Mouse (Mus musculus): ENCODE results near the gene Smug1. TPM values are rescaled to one million over a fixed set of nuclear protein-coding genes. Genes with fewer than 3 reads are reported as not detected.

Smug1 gene
- total RNA-seq, 2 experiments from 2014 or later = 10.5 to 12.2 TPM

DNA sequence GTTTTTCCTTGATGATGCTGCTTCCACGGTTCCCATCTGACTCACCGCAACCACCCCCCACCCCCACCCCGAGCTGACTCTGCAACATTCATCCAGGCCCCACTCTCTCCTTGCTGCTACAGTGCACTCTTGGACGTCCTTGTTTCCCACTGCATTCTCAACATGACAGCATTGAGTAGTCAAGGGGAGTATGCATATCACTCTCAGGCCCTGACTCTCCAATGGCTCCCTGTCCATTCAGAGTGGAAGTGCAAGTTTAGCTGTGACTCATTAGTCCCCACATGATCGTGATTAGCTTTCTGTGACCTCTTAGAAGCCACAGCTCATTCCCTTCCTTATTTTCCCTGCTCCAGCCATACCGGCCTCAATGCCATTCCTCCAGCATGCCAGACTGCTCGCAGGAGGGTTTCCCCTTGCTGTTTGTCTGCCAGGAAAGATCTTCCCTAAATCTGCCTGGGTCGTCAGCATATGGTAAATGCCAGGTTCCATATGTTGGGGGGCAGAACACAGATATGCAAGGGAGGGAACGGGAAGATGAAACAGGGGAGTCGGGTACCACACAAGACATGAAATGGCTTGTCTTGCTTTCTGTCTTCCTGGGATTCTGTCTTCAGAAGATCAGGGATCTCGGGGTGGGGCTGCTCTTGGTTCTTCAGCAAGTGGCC, 21.1 kb downstream of the Smug1 start:
- no peak for DNase-seq

- DNase-seq = no peak
Observed at GRCm38 (mm10) chr15:103144176-103144575, 22.7 kb downstream of the Smug1 start.

- DNase-seq = no peak
Observed at GRCm38 (mm10) chr15:103135431-103135947, 31.4 kb downstream of the Smug1 start.

DNA sequence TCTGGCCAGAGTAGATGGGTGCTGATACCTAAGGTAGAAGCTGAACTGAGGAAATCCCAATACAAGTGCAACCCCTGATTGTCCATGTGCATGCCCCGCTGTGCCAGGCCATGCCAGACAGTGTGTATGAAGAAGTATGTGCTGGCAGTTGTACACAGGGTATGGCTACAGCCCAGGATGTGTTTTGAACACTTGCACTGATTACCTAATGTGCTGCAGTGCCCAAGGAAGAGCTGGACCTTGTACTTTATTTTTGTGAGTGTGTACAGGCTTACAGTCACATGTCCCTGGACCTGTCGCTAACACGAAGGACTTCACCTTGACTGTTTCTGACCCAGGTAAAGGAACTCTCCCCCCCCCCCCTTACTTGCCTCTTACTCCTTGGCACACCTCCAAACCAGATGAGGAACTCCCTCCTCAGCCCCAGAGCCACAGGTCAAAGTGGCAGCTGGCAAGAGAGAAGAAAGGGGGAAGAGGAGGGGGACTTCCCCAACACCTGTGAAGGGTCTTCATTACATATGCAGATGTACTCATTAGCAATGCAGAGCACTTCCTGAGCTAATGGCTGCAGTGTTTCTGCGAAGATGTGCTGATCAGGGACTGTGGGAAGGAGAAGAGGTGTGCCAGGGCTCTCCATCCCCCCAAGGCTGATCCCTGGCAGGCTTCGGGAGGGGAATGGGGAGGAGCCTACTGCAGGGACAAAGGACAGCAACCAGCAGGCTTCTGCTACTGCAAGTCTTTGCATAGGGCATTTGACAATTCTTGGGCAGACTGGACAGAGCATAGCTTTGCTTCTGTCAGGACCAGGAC, 32.4 kb downstream of the Smug1 start:
- DNase-seq = no peak

- no peak for DNase-seq
Observed at GRCm38 (mm10) chr15:103133761-103134160, 33.1 kb downstream of the Smug1 start.

GRCm38 (mm10) chr15:103130729-103131128, 36.2 kb downstream of the Smug1 start:
- no peak for DNase-seq

DNA sequence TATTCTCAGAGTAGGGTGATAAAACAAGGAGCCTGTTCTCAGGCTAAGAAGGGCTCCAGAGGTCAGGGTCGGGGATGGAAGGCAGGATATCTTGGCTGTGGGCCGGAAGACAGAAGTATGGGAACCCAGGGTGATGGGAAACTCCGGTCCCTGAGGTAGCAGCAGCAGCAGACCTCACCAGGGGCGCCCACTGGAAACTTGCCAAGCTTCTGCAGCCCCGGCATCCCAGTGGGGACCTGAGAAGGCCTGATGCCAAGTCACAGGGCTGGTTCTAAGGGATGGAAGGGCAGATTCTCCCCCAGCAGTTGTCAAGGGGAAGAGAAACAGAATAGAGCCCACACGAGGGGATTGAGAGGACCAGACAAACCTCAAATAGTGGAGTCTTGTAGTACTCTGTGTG, 37.6 kb downstream of the Smug1 start:
- DNase-seq = peak; percentile 27

DNA sequence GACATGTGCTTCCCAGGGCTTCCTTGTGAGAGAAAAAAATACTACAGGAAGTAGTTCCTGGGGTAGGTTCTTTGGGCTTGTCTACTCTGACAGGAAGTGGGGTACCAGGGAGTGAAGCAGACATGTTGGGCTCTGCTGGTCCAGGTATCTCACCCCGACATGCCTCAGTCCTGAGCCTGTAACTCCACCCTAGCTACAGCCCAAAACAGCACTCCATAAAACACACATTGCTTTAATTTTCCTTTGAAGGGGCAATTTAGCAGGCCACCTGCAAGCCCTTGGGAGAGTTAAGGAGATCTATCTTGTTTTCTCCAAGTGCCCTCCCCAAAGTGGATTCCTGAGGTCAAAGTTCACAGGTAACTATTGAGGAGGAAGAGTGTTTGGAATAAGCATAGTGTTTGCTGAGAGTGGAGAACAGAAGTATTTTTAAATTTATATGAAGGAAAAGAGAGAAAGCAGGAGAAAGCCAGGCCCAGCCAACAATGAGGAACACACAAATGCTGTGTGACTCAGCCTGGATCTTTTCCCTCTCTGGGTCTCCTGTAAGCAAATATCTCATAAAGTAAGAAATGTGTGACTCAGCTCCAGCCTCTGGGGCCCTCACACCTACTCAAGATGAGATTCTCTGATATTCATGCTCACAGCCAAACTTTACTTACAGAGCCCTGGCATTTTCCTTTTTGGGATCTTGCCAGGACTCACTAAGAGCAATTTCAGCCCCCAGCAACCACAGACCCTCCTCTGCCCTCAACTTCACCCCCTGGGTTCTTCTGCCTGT, 38.6 kb downstream of the Smug1 start:
- no peak for DNase-seq

GRCm38 (mm10) chr15:103125982-103126381, 40.9 kb downstream of the Smug1 start:
- no peak for DNase-seq

DNA sequence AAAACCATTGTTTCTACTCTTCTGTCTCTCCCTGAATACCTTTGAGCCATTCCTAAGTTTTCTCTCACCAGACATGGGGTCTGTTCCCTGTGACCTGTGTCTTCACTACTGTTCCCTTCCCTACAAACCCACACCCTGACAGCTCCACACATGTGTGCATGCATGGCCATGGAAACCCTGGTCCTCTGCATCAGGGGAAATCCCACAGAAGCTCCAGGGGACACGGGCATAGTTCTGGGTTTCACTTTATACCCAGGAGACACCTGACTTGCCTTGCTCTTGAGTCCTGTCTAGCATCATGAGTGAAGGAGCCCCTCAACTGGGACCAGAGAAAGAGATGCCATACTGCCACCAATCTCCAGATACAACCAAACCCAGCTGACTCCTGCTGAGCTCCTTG, 42.6 kb downstream of the Smug1 start:
- DNase-seq = no peak

GRCm38 (mm10) chr15:103123343-103123742, 43.5 kb downstream of the Smug1 start:
- DNase-seq = no peak

DNA sequence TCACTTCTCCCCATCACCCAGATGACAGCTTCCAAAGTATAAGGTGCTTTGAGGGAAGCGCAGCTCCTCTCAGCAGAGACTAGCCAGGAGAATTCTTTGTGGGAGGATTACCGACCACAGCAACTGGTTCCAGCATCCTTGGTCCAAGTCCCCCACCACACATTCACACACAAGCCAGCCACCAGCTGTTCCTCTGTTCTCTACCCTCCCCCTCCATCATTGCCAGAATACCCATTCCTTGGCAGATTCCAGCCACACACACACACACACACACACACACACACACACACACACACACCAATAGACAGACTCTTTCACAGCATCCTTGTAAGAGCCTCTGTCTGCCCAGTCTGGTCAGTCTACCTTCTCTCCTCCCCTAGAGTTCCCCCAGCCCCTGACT, 44.5 kb downstream of the Smug1 start:
- DNase-seq = no peak

GRCm38 (mm10) chr15:103121416-103121815, 45.5 kb downstream of the Smug1 start:
- DNase-seq = peak; percentile 63

GRCm38 (mm10) chr15:103120594-103120993, 46.3 kb downstream of the Smug1 start:
- no peak for DNase-seq

DNA sequence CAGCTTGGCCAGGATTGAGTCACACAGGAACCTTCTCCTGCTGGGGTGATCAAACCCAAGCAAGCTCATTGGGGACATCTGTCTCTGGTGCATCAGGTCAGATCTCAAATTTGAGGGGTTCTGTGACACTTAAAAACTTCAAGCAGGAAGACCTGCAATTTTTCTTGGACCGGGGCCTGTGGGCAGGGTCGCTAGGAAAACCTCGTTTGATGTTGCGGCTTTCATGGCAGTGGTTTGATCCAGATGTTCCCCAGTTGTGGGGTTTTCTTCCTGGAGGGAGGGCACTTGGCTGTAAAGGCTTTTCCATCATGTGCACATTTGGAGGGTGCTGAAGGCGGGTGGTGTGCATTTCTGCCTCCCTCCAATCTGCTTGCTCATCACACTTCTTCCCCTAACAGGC, 51.2 kb downstream of the Smug1 start:
- DNase-seq = no peak

GRCm38 (mm10) chr15:103115256-103115655, 51.6 kb downstream of the Smug1 start:
- DNase-seq = peak; percentile 20

GRCm38 (mm10) chr15:103113077-103113476, 53.8 kb downstream of the Smug1 start:
- no peak for DNase-seq

DNA sequence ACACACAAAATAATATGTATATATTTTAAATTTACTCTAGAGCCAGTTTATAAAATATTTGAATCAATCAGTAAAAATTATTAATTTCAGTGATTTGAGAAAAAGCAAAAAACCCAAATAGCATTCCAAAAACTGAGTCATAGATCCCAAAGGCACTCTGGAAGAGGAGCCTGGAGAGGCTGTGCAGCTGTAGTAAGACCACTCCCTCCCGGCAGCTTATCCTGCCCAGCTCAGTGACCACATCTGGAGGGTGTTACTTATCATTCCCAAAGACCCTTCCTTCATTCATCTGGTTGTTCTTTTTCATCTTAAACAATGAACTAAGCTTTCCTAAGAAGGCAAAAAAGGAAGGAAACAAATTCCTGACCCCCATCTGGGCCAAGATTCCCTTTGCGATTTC, 54.6 kb downstream of the Smug1 start:
- DNase-seq = no peak

DNA sequence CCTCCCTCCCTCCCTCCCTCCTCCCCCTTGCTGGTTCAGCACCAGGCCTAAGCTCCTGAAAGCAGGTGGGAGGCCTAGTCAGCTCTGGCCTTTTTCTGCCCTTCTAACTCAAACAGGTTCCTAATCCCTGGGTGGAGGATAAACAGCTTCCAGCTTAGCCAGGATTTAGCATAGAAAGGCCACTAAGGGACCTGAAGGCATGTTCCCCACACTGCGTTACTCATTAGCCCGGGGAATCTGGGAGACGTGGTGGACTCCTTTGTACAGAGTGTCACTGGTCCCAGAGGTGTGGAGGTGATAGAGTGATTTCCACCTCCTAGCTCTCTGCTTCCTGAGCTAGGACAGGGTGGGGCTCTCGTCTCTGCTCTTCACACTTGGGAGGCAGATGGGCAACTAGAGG, 57.0 kb downstream of the Smug1 start:
- no peak for DNase-seq

DNA sequence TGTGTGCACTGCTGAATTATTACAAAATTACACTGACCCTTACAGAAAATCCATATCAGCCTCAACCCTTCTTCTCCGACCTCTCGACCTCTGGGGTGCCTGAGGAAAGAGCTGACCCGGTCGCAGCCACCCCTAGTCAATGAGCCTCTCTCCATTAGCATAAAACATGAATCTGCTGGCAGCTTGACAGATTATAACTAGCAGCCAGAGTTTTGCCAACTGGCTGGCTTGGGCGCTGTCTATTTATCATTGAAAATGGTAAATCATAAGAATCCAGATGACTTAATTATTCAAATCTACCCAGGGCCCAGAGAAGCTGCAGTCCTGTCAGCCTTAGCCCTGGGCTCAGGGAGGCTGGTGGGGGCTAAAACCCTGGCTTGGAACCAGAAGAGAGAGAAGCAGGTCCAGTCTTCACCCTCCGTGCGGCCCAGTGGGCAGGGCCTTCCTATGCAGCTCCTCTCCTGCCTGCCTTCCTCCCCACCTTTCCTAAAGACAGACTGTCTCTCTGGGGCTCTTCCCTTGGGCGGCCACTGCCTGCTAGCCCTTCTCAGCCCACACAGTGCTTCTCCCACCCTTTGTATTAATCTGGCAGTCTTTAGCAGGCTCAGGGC, 58.7 kb downstream of the Smug1 start:
- no peak for DNase-seq

DNA sequence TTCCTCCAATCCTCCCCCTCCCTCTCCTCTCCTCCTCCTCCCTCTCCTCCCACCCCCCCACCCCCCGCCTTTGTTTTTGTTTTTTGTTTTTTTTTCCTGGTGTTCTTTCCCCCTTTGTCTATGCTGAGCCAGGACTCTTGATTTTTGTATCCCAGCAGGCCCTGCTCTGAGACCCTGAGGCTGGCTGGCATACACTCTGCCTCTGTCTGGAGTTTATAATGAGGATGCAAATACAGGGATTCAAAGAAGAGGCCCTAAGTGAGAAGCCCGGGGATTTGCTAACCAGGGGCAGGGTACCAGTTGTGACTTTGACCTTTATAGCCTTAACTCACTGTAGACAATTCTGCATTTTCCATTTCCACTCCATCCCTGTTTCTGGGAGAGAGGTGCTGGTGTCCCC, 60.7 kb downstream of the Smug1 start:
- DNase-seq = no peak
